Mouse (Mus musculus) stomach, embryonic 14.5 days (tissue): ENCODE data around the gene D17H6S53E. TPM values are rescaled to one million over a fixed set of nuclear protein-coding genes. Genes with fewer than 3 reads are reported as not detected.

ENCODE experiments used
- ATAC-seq: fragments of 200-750 bp; cut with Nextera tagmentation; 2 replicates; pipeline ENCODE4 v1.8.0; 2017; ENCODE audit warnings: low read depth, moderate TSS enrichment; ENCODE audit not compliant: insufficient number of reproducible peaks, insufficient read depth, low FRiP score
- H3K27ac ChIP-seq: fragments of 300-500 bp; sonication (generic); 2 replicates; pipeline ENCODE4 v1.5.1; 2014; ENCODE audit warnings: mild to moderate bottlenecking, low read length, moderate library complexity, mixed read lengths
- H3K27me3 ChIP-seq: fragments of 300-500 bp; sonication (generic); 2 replicates; pipeline ENCODE4 v1.6.1; 2014; ENCODE audit warnings: low read length, control low read depth, mixed read lengths; ENCODE audit not compliant: control insufficient read depth, insufficient read depth
- H3K36me3 ChIP-seq: fragments of 300-500 bp; sonication (generic); 2 replicates; pipeline ENCODE4 v1.6.1; 2014; ENCODE audit warnings: mild to moderate bottlenecking, control low read depth, low read length, moderate library complexity, mixed read lengths; ENCODE audit not compliant: control insufficient read depth, insufficient read depth
- H3K4me1 ChIP-seq: fragments of 300-500 bp; sonication (generic); 2 replicates; pipeline ENCODE4 v1.6.1; 2014; ENCODE audit warnings: low read length, control low read depth, mixed read lengths; ENCODE audit not compliant: control insufficient read depth, insufficient read depth
- H3K4me2 ChIP-seq: fragments of 300-500 bp; sonication (generic); replicated peaks from 2 replicates; pipeline ENCODE4 v1.6.1; 2014; ENCODE audit warnings: low read depth, low read length, control low read depth
- H3K4me3 ChIP-seq: fragments of 300-500 bp; sonication (generic); 2 replicates; pipeline ENCODE4 v1.5.1; 2014; ENCODE audit warnings: low read depth, low read length, control low read depth
- H3K9ac ChIP-seq: fragments of 300-500 bp; sonication (generic); replicated peaks from 2 replicates; pipeline ENCODE4 v1.6.1; 2014; ENCODE audit warnings: low read depth, mild to moderate bottlenecking, control low read depth, low read length, moderate library complexity, mixed read lengths
- H3K9me3 ChIP-seq: fragments of 300-500 bp; sonication (generic); 2 replicates; pipeline ENCODE4 v1.6.1; 2016; ENCODE audit warnings: low read depth, low read length, control low read depth; ENCODE audit not compliant: control insufficient read depth
- WGBS: fragments of 180-500 bp; shearing (Covaris S2); extraction: QIAGEN DNeasy Blood & Tissue Kit; methylation state at CpG from one replicate; pipeline ENCODE4 v1.1.7; 2014; 5-methylcytosine and 5-hydroxymethylcytosine counted together
- polyA plus RNA-seq: library from polyadenylated mRNA; unstranded; fragments of >200 nt; fragmentation: Nextera tagmentation; extraction: Ambion mirVana; gene quantifications from 2 replicates; pipeline ENCODE4 v1.2.1, GENCODE M21; 2014

The D17H6S53E gene
- 10.1 and 13.3 TPM in 2 replicates for polyA plus RNA-seq

- Histone ChIP-seq H3K27me3 (no peaks in the 10 kb centered on the region), H3K4me2 (peak within 1 kb of the TSS; percentile 60), H3K4me1 (peaks cover 17% of the 10 kb centered on the region), H3K27ac (peak within 1 kb of the TSS; percentile 35; the same call in 1 of the 2 replicates), H3K9ac (peak within 1 kb of the TSS; percentile 41), H3K4me3 (peak within 1 kb of the TSS; percentile 40), H3K9me3 (no peaks in the 10 kb centered on the region), H3K36me3 (peaks cover 10% of the 10 kb centered on the region)
- WGBS, result under 1% methylated on average over 36 of the region's 36 CpGs
- ATAC-seq, result peak; percentile 73
These were observed at the start of gene D17H6S53E for GRCm38 (mm10) chr17:35126206-35126611. D17H6S53E (plus strand) TSS chr17:35126373.

DNA sequence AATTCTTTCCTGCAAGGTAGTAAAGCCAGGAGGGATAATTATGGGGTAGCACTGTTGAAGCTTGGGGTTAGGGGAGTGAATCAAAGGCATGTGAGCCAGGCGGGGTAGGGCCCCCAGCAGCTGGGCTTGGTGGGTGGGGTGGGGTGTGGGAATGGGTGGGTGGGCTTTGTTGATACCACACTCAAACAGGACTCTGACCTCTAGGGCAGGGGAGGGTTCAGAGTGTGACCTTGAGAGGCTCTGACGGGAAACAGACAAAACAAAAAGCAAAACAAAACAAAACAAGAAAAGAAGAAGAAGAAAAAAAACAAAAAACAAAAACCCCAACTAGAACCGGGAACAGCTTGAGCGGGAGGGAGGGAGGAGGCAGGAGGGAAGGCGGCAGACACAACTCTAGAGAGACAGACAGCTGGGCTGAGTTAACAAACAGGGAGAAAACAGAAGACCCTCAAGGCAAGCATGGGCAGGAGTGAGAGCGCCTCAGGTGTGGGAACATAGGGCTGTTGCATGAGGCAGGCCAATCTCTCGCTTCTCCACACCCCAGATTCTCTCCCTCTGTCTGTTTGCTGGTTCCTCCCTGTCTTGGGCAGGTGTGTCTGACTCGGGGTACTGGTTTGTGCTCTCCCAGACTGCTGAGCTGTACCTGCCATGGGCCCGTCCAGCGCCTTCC, 49.5 kb upstream of the D17H6S53E start, which contains the start of gene Ly6g6e:
Gene Ly6g6e, plus strand, starts transcription at position 396 of the 670 bp plus-strand sequence.
- H3K27ac ChIP-seq, result peak within 1 kb of the TSS; percentile 30; the same call in 1 of the 2 replicates
- no peaks in the 10 kb centered on the region for H3K27me3 ChIP-seq
- WGBS, result 29% methylated on average over 10 of the region's 10 CpGs
- H3K9me3 ChIP-seq, result no peaks in the 10 kb centered on the region
- H3K9ac ChIP-seq, result 0 out of 2 replicates have a peak within 1 kb of the TSS, but pooled peaks have one; percentile 1
- H3K4me1 ChIP-seq, result 0 out of 2 replicates have a peak, but pooled peaks cover 13% of the 10 kb centered on the region
- peak within 1 kb of the TSS; percentile 14; the same call in 1 of the 2 replicates for H3K4me3 ChIP-seq
- peak within 1 kb of the TSS; percentile 32 for H3K4me2 ChIP-seq
- H3K36me3 ChIP-seq, result no peaks in the 10 kb centered on the region
- ATAC-seq, result 0 out of 2 replicates have a peak, but pooled peaks have one; percentile 17

GRCm38 (mm10) chr17:35077285-35077684, 48.9 kb upstream of the D17H6S53E start:
- ATAC-seq, result no peak
- Histone ChIP-seq H3K36me3 (no peaks in the 10 kb centered on the region), H3K9me3 (no peaks in the 10 kb centered on the region), H3K4me2 (peak overlapping the region; percentile 32), H3K27me3 (no peaks in the 10 kb centered on the region), H3K4me1 (0 out of 2 replicates have a peak, but pooled peaks cover 13% of the 10 kb centered on the region), H3K4me3 (peak overlapping the region; percentile 14; the same call in 1 of the 2 replicates), H3K9ac (0 out of 2 replicates have a peak overlapping the region, but pooled peaks have one; percentile 1), H3K27ac (peak overlapping the region; percentile 30; the same call in 1 of the 2 replicates)
- WGBS, result 48% methylated on average over 2 of the region's 2 CpGs

DNA sequence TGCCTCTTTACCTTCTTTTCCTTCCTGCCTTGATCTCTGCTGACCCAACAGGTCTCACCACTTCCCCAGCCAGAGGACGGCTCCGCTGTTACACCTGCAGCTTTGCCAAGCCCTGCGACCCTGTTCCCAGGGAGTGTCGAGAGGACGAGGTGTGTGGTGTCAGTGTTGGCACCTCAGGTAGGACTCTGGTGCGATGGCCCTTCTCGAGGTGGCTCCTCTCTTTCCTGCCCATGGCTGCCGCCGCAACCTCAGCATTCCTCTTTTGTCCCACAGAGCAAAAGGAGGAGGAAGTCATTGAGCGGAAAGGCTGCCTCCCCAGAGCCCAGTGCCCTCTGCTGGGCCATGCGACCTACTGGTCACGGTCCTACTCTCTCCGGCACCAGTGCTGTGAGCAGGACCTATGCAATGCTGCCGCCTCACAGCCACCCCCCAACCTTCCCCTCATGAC, 48.4 kb upstream of the D17H6S53E start, which contains the start of gene Ly6g6d:
Gene Ly6g6d, minus strand, starts transcription at position 280 of the 448 bp plus-strand sequence.
- 8% methylated on average over 13 of the region's 14 CpGs for WGBS
- Histone ChIP-seq H3K27ac (peak within 1 kb of the TSS; percentile 30; the same call in 1 of the 2 replicates), H3K9ac (0 out of 2 replicates have a peak within 1 kb of the TSS, but pooled peaks have one; percentile 1), H3K36me3 (no peaks in the 10 kb centered on the region), H3K4me2 (peak within 1 kb of the TSS; percentile 32), H3K27me3 (no peaks in the 10 kb centered on the region), H3K4me1 (0 out of 2 replicates have a peak, but pooled peaks cover 13% of the 10 kb centered on the region), H3K4me3 (peak within 1 kb of the TSS; percentile 14; the same call in 1 of the 2 replicates), H3K9me3 (no peaks in the 10 kb centered on the region)
- 0 out of 2 replicates have a peak, but pooled peaks have one; percentile 46 for ATAC-seq

GRCm38 (mm10) chr17:35079778-35080177, 46.4 kb upstream of the D17H6S53E start:
- no peak overlapping the region for H3K9ac ChIP-seq
- H3K27ac ChIP-seq, result no peak overlapping the region
- H3K4me1 ChIP-seq, result 0 out of 2 replicates have a peak, but pooled peaks cover 13% of the 10 kb centered on the region
- no peaks in the 10 kb centered on the region for H3K9me3 ChIP-seq
- H3K4me3 ChIP-seq, result no peak overlapping the region
- 56% methylated on average over 9 of the region's 9 CpGs for WGBS
- no peaks in the 10 kb centered on the region for H3K27me3 ChIP-seq
- H3K4me2 ChIP-seq, result no peak overlapping the region
- H3K36me3 ChIP-seq, result no peaks in the 10 kb centered on the region
- peak; percentile 38; the same call in 1 of the 2 replicates for ATAC-seq

GRCm38 (mm10) chr17:35080248-35080647, 45.9 kb upstream of the D17H6S53E start:
- Histone ChIP-seq H3K9me3 (no peaks in the 10 kb centered on the region), H3K27ac (no peak overlapping the region), H3K36me3 (no peaks in the 10 kb centered on the region), H3K4me2 (no peak overlapping the region), H3K9ac (no peak overlapping the region), H3K4me3 (no peak overlapping the region), H3K4me1 (0 out of 2 replicates have a peak, but pooled peaks cover 13% of the 10 kb centered on the region), H3K27me3 (no peaks in the 10 kb centered on the region)
- WGBS, result 46% methylated on average over 6 of the region's 6 CpGs
- no peak for ATAC-seq

DNA sequence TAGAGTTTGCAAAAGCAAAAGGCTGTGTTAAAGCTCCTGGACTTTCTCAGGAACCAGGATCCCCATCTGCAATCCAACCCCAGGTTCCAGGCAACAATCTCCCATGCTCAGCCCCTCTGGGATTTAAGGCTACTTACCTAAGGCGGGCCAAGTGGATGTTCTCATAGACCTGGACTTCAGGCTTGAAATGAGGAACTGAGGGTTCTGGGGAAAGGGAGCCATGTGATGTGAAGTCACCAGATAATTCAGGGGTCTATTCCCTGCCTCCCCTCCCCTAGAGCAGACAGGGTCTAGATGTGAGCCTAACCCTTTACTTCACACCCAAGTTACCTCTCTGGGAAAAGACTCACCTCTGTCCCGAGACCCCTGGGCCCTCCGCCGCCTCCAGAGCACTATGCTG, 45.5 kb upstream of the D17H6S53E start:
- Histone ChIP-seq H3K4me1 (0 out of 2 replicates have a peak, but pooled peaks cover 13% of the 10 kb centered on the region), H3K27ac (no peak overlapping the region), H3K9me3 (no peaks in the 10 kb centered on the region), H3K27me3 (no peaks in the 10 kb centered on the region), H3K4me2 (no peak overlapping the region), H3K36me3 (no peaks in the 10 kb centered on the region), H3K9ac (no peak overlapping the region), H3K4me3 (no peak overlapping the region)
- 81% methylated on average over 4 of the region's 4 CpGs for WGBS
- no peak for ATAC-seq

GRCm38 (mm10) chr17:35082841-35083576, 43.2 kb upstream of the D17H6S53E start:
- Histone ChIP-seq H3K9me3 (no peaks in the 10 kb centered on the region), H3K27me3 (no peaks in the 10 kb centered on the region), H3K4me1 (no peaks in the 10 kb centered on the region), H3K27ac (no peak overlapping the region), H3K9ac (no peak overlapping the region), H3K36me3 (no peaks in the 10 kb centered on the region), H3K4me2 (no peak overlapping the region), H3K4me3 (no peak overlapping the region)
- 81% methylated on average over 16 of the region's 16 CpGs for WGBS
- no peak for ATAC-seq
